Mouse (Mus musculus) midbrain, embryonic 13.5 days (tissue): ENCODE measurements around the gene Nubpl. TPM values are rescaled to one million over a fixed set of nuclear protein-coding genes. Genes with fewer than 3 reads are reported as not detected.
"Not testable (repeated sequence)": the region's sequence is repeated elsewhere in the genome, so short reads cannot be mapped to it uniquely, and the experiment has no call there.

Experiments
- ATAC-seq: fragments of 200-750 bp; cut with Nextera tagmentation; 2 replicates; pipeline ENCODE4 v1.8.0; 2017; ENCODE audit warnings: mild to moderate bottlenecking, moderate TSS enrichment, moderate library complexity
- H3K27ac ChIP-seq: fragments of 300-500 bp; sonication (generic); 2 replicates; pipeline ENCODE4 v1.5.1; 2015; ENCODE audit warnings: inconsistent platforms, mild to moderate bottlenecking, moderate library complexity
- H3K27me3 ChIP-seq: fragments of 300-500 bp; sonication (generic); 2 replicates; pipeline ENCODE4 v1.6.1; 2015; ENCODE audit warnings: mild to moderate bottlenecking, inconsistent platforms
- H3K36me3 ChIP-seq: fragments of 300-500 bp; sonication (generic); 2 replicates; pipeline ENCODE4 v1.6.1; 2015; ENCODE audit warnings: mild to moderate bottlenecking, inconsistent platforms
- H3K4me1 ChIP-seq: fragments of 300-500 bp; sonication (generic); replicated peaks from 2 replicates; pipeline ENCODE4 v1.6.1; 2015; ENCODE audit warnings: inconsistent platforms
- H3K4me2 ChIP-seq: fragments of 300-500 bp; sonication (generic); replicated peaks from 2 replicates; pipeline ENCODE4 v1.6.1; 2015; ENCODE audit warnings: moderate library complexity, mild to moderate bottlenecking, inconsistent platforms
- H3K4me3 ChIP-seq: fragments of 300-500 bp; sonication (generic); replicated peaks from 2 replicates; pipeline ENCODE4 v1.5.1; 2015; ENCODE audit warnings: mild to moderate bottlenecking, inconsistent platforms
- H3K9ac ChIP-seq: fragments of 300-500 bp; sonication (generic); replicated peaks from 2 replicates; pipeline ENCODE4 v1.6.1; 2015; ENCODE audit warnings: mild to moderate bottlenecking, inconsistent platforms
- H3K9me3 ChIP-seq: fragments of 300-500 bp; sonication (generic); 2 replicates; pipeline ENCODE4 v1.6.1; 2016; ENCODE audit warnings: mild to moderate bottlenecking, inconsistent platforms
- WGBS: fragments of 180-500 bp; shearing (Covaris S2); methylation state at CpG from one replicate; pipeline ENCODE4 v1.1.7; 2015; 5-methylcytosine and 5-hydroxymethylcytosine counted together
- polyA plus RNA-seq: library from polyadenylated mRNA; unstranded; fragments of >200 nt; fragmentation: Nextera tagmentation; extraction: Ambion mirVana; gene quantifications from 2 replicates; pipeline ENCODE4 v1.2.1, GENCODE M21; 2015

The Nubpl gene
- polyA plus RNA-seq, 1 experiment from 2014 or later, result 9.5 TPM

DNA sequence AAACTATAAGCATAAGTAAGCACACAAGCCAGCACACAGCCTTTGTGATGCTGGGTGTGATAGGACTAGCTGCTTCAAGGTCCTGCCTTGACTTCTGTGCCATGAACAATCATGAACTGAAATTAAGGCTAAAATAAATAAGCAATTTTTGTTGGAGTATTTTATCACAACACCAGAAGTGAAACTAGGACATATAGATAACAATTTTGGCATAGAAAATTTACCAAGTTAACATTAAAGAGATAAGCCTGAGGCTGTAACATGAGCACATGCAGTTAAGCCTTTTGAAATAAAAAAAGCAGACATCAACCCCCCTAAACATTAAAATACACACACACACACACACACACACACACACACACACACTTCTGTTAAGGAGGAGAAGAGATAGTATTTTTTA is 66.9 kb downstream of the Nubpl start:
- ATAC-seq, result no peak
- H3K27ac ChIP-seq, result no peak overlapping the region
- H3K9me3 ChIP-seq, result no peaks in the 10 kb centered on the region

DNA sequence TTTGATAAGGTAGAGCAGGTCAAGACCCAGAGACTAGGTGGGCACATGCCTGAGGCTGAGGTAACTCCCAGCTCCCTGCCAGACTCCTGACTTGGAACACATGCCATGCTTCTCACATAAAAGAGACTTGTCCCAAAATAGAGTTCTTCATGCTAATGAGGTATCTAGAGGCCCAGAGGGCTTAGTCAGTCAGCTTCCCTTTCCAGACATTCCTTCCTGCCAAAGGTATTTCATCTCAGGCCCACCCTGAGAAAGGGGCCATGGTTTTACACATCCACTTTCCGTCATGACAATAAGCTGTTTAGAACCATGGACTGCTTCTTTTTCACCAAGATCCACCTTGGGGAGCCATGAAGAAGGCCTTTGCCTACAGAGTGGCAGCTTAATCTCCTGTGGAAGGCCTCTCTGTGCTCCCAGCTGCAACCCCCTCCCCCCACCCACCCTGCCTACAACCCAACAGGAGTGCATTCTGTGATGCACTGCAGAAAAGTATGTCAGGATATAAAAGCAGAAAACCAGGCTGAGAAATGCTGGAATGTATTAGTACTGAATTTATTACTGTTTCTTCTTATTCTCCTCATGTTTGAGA is 88.8 kb downstream of the Nubpl start:
- H3K36me3 ChIP-seq, result no peaks in the 10 kb centered on the region
- H3K27ac ChIP-seq, result peak overlapping the region; percentile 54
- H3K27me3 ChIP-seq, result no peaks in the 10 kb centered on the region
- H3K4me1 ChIP-seq, result peaks cover 18% of the 10 kb centered on the region
- H3K9ac ChIP-seq, result no peak overlapping the region
- H3K4me2 ChIP-seq, result no peak overlapping the region
- H3K9me3 ChIP-seq, result no peaks in the 10 kb centered on the region
- 8% methylated on average over 1 of the region's 1 CpGs for whole genome bisulfite sequencing
- ATAC-seq, result peak; percentile 74
- H3K4me3 ChIP-seq, result no peak overlapping the region

More for the DNA sequence above, 66.9 kb downstream of the Nubpl start:
- no peak overlapping the region for H3K9ac ChIP-seq
- no peak overlapping the region for H3K4me3 ChIP-seq
- 0 out of 2 replicates have a peak, but pooled peaks cover 5% of the 10 kb centered on the region for H3K36me3 ChIP-seq
- H3K27me3 ChIP-seq, result no peaks in the 10 kb centered on the region
- H3K4me1 ChIP-seq, result no peaks in the 10 kb centered on the region
- H3K4me2 ChIP-seq, result no peak overlapping the region

DNA sequence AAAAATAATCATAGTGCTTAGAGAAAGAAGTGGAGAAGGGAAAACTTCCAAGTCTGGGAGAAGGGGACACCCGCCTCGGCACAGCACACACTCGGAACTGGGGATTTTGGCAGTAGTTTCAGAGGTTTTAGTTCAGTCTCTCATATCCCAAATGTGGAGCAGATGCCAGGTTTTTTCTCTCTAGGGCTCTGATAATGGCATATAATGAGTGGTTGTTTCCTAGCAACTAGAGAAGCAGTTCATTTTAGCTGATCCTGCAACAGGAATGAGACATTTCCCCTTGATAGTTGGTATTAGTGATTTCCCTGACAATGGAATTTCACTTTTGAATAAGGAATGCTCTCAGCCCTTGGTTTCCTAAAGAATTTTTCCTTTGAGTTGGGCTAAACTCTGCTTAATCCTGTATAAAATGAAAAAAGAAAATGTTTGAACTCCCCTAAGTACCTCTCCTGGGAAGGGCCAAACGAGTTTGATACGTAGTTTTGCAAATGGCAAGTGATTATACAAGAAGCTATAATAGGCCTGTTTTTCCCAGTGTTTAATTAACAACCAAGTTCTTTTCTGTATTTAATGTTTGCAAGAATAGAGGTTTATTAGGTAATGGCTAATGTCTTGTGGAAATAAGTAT is 89.5 kb downstream of the Nubpl start:
- H3K27ac ChIP-seq, result 0 out of 2 replicates have a peak overlapping the region, but pooled peaks have one; percentile 2
- no peak overlapping the region for H3K4me3 ChIP-seq
- H3K4me1 ChIP-seq, result peaks cover 18% of the 10 kb centered on the region
- peak; percentile 77 for ATAC-seq
- 4% methylated on average over 5 of the region's 5 CpGs for WGBS
- no peaks in the 10 kb centered on the region for H3K27me3 ChIP-seq
- no peaks in the 10 kb centered on the region for H3K9me3 ChIP-seq
- H3K4me2 ChIP-seq, result no peak overlapping the region
- H3K9ac ChIP-seq, result no peak overlapping the region
- no peaks in the 10 kb centered on the region for H3K36me3 ChIP-seq

DNA sequence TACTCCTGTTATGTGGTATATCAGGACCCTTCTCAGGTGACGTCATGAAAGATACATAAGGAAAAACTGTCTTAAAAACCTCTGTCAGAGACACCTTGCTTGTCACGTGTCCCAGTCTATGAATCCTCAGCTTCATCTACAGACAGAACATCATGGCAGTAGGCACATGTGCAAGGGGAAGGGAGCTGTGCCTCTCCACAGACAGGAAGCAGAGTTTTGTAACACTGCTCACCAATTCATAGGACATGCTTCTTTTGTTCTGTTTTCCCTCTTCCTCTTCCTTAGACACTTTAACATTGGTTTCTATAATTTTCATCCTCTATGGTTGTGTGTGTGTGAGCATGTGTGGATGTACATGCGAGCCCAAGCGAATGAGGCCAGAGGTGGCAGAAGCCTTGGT is 100.9 kb downstream of the Nubpl start:
- Histone ChIP-seq H3K9me3 (no peaks in the 10 kb centered on the region), H3K4me2 (no peak overlapping the region), H3K4me3 (no peak overlapping the region), H3K9ac (no peak overlapping the region), H3K36me3 (no peaks in the 10 kb centered on the region), H3K27me3 (no peaks in the 10 kb centered on the region), H3K27ac (no peak overlapping the region), H3K4me1 (no peaks in the 10 kb centered on the region)
- no peak for ATAC-seq
- 95% methylated on average over 4 of the region's 4 CpGs for WGBS

DNA sequence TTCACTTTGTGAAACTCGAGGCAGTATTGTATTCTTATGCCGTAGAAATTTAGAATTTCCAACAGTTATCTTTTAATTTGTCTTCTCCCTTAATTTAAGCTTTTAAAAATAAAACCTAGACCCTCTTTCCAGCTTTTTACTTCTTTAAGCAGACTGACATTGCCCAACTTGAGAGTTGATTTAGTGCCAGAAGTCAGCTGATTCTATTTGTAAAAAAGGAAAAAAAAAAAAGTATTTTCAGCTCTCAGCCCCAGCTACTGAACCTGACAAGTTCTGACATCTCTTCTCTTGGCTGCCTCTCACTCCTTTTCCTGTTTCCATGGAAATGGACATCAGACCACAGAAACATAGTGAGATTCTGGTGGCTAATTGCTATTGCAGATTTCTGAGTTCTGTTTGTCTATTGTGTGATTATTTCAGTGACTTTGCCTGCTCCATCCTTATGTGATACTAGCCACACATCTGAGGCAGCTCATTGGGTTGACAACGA is 111.6 kb downstream of the Nubpl start:
- no peak for ATAC-seq
- Histone ChIP-seq H3K9ac (no peak overlapping the region), H3K9me3 (no peaks in the 10 kb centered on the region), H3K4me3 (no peak overlapping the region), H3K27me3 (no peaks in the 10 kb centered on the region), H3K4me1 (no peaks in the 10 kb centered on the region), H3K4me2 (no peak overlapping the region), H3K27ac (no peak overlapping the region), H3K36me3 (no peaks in the 10 kb centered on the region)
- WGBS, result 87% methylated on average over 3 of the region's 3 CpGs

DNA sequence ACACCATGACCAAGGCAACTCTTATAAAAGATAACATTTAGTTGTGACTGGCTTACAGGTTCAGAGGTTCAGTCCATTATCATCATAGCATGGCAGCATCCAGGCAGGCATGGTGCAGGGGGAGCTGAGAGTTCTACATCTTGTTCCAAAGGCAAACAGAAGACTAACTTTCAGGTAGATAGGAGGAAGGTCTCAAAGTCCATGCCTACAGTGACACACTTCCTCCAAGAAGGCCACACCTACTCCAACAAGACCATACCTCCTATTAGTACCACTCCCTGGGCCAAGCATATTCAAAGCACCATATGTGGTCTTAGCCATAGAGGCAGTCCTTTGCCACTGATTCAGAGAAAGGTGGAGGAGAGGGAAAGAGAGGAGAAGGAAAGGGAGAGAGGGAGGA is 113.6 kb downstream of the Nubpl start:
- Histone ChIP-seq H3K4me2 (no peak overlapping the region), H3K27ac (no peak overlapping the region), H3K4me3 (no peak overlapping the region), H3K9ac (no peak overlapping the region), H3K36me3 (no peaks in the 10 kb centered on the region), H3K27me3 (no peaks in the 10 kb centered on the region), H3K9me3 (no peaks in the 10 kb centered on the region), H3K4me1 (no peaks in the 10 kb centered on the region)
- ATAC-seq, result no peak

DNA sequence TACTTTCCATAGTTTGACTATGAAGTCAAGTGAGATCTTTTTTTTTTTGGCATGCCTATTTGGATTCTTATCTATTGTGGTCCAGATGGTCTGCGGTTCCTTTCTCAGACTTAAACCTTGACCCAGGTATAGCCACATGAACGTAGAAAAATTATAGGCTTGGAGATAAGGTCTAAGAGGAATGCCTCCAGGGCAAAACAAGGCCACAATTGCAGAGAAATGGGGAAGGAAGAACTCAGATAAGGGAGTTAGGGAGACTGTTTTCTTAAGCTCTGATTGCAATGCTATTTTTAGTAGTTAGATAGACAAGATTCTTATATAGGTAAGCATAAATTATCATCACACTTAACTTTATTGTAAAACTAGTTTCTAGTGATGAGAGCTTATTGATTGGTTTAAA is 117.3 kb downstream of the Nubpl start:
- Histone ChIP-seq H3K27me3 (no peaks in the 10 kb centered on the region), H3K27ac (no peak overlapping the region), H3K4me3 (no peak overlapping the region), H3K9ac (no peak overlapping the region), H3K4me1 (no peaks in the 10 kb centered on the region), H3K4me2 (no peak overlapping the region), H3K9me3 (no peaks in the 10 kb centered on the region), H3K36me3 (no peaks in the 10 kb centered on the region)
- 87% methylated on average over 2 of the region's 2 CpGs for WGBS
- no peak for ATAC-seq

DNA sequence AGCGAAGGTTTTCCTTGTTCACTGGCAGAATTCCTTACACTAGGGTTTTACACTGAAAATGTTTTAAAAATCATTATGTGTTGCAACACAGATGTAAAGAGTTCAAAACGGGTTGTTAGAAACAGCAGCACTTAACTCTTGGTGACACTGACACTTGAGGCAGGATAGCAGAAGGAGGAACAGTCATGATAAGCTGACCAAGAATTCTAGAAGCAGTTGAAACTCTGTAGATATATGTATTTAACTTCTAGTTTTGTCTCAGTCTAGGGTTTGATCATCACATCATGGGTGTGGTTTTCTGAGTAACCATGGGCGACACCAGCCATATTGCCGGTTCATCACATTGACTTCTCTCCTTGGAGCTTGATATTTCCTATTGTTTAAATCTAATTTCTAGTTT is 127.4 kb downstream of the Nubpl start:
- Histone ChIP-seq H3K9me3 (no peaks in the 10 kb centered on the region), H3K4me3 (no peak overlapping the region), H3K36me3 (no peaks in the 10 kb centered on the region), H3K27me3 (no peaks in the 10 kb centered on the region), H3K4me2 (no peak overlapping the region), H3K4me1 (no peaks in the 10 kb centered on the region), H3K27ac (no peak overlapping the region), H3K9ac (no peak overlapping the region)
- ATAC-seq, result no peak
- WGBS, result 92% methylated on average over 4 of the region's 4 CpGs

DNA sequence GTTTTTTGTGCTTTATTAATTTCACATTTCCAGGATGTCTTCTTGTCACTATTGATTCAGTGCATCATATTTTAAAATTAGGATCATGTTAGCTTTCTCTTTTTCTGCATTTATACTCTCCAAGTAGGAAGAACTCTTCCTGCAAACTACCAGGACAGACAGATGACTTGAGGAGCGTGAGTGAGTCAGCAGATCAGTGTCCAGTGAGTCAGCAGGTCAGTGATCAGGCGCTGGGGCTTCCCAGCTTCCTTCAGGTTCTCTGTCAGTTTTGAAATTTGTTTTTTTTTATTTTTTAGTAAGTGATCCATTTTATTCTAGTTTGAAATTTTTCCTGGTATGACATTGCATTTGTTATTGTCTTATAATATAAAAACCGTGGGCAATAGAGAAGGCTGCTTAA is 131.2 kb downstream of the Nubpl start:
- no peaks in the 10 kb centered on the region for H3K9me3 ChIP-seq
- ATAC-seq, result no peak
- no peak overlapping the region for H3K9ac ChIP-seq
- whole genome bisulfite sequencing, result 92% methylated on average over 3 of the region's 3 CpGs
- H3K4me1 ChIP-seq, result no peaks in the 10 kb centered on the region
- no peak overlapping the region for H3K4me3 ChIP-seq
- H3K27ac ChIP-seq, result no peak overlapping the region
- H3K36me3 ChIP-seq, result no peaks in the 10 kb centered on the region
- no peaks in the 10 kb centered on the region for H3K27me3 ChIP-seq
- H3K4me2 ChIP-seq, result no peak overlapping the region

DNA sequence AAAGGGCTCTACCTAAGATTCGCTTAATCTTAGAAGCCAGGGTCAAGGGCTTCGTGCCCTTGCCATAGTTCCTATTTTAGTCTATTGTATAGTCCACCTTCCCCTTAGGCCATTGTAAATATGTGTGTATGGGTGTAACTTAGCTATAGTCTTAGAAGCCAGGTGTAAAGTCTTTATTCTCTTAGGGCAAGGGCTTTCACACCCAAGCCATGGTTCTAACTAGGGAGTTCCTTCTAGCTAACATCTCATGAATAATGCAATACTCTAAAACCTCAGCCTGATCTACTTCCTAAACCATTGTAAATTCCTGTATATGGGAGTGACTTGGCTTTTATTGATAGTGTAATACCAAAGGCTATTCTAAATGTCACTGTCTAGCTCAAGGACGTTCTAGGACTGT is 134.4 kb downstream of the Nubpl start:
- H3K27ac ChIP-seq, H3K4me2 ChIP-seq, ATAC-seq, H3K9ac ChIP-seq, H3K36me3 ChIP-seq, H3K9me3 ChIP-seq, H3K4me1 ChIP-seq, H3K27me3 ChIP-seq, H3K4me3 ChIP-seq: not testable (repeated sequence)
- 83% methylated on average over 3 of the region's 3 CpGs for WGBS

DNA sequence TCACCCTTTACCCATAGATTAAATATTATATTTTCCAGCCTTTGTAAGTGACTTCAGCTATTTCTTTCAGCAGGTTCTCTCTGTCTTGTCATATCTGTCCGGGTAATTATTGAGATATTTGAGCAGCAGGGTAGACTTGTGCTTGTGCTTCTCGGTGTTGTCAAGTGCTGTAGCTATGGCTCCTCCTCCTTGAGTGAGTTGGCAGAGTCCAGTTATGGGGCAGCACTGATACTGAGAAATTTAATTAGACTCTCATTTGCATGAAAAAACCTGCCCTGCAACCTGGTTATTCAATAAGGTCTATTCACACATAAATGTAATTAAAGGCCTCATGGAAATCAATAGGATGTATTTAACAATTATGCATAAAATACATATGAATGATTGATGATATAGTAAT is 145.2 kb downstream of the Nubpl start:
- WGBS, result 76% methylated on average over 2 of the region's 2 CpGs
- ATAC-seq, result no peak
- Histone ChIP-seq H3K4me2 (no peak overlapping the region), H3K27me3 (no peaks in the 10 kb centered on the region), H3K36me3 (no peaks in the 10 kb centered on the region), H3K9ac (no peak overlapping the region), H3K4me3 (no peak overlapping the region), H3K9me3 (no peaks in the 10 kb centered on the region), H3K27ac (no peak overlapping the region), H3K4me1 (no peaks in the 10 kb centered on the region)

DNA sequence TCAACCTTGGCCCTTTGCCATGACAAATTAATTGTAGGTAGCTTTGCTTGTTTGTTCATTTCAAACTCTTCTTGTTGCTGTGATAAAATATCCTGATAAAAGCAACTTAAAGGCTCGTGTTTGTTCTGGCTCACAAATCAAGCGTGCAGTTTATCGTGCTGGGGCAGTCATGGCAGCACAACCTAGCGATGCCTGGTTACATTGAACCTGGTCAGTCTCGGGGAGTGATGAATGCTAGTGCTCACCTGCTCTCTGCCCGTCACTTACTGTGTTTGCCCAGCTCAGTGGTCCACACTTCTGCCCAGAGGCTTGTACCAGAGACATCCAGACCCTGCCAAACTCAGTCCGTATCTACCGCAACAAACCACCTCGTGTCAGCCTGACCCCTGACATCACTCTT is 149.9 kb downstream of the Nubpl start:
- no peak overlapping the region for H3K4me2 ChIP-seq
- H3K4me3 ChIP-seq, result no peak overlapping the region
- no peaks in the 10 kb centered on the region for H3K4me1 ChIP-seq
- no peak overlapping the region for H3K27ac ChIP-seq
- no peaks in the 10 kb centered on the region for H3K36me3 ChIP-seq
- H3K27me3 ChIP-seq, result no peaks in the 10 kb centered on the region
- 93% methylated on average over 9 of the region's 9 CpGs for WGBS
- no peak overlapping the region for H3K9ac ChIP-seq
- no peaks in the 10 kb centered on the region for H3K9me3 ChIP-seq
- ATAC-seq, result no peak

DNA sequence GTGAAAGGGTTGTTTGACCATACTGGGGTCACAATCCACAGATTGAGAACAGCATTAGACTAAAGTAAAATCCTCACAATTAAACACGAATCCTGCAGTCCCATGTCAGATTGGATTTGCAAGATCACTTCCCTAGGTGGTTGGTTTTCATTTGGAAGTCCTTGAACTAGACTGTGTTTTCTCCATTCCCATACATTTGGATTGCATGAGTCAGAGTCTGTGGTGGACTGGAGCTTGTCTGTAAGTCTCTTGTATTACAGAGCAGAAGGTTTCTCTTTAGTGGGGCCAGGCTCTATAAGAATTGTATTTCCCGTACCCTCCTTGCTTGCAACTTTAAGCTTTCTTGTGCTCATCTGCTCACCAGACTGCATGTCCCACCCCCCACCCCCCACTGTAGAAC is 151.0 kb downstream of the Nubpl start:
- 77% methylated on average over 2 of the region's 2 CpGs for WGBS

More for the DNA sequence above, 151.0 kb downstream of the Nubpl start:
- Histone ChIP-seq H3K9ac (no peak overlapping the region), H3K27ac (no peak overlapping the region), H3K27me3 (no peaks in the 10 kb centered on the region), H3K9me3 (no peaks in the 10 kb centered on the region), H3K36me3 (no peaks in the 10 kb centered on the region), H3K4me3 (no peak overlapping the region), H3K4me2 (no peak overlapping the region), H3K4me1 (no peaks in the 10 kb centered on the region)
- no peak for ATAC-seq
